Mouse (Mus musculus) 3T3-L1 (cell line): ENCODE measurements around the gene Gng5.
A peak's percentile ranks its signal among the peaks of the same experiment; 100 is the strongest.

Experiments used
- DNase-seq: peaks from one replicate; pipeline ENCODE4 v3.0.0-alpha.2; 2015; ENCODE audit warnings: low read depth, low spot score

Gng5 gene

GRCm38 (mm10) chr3:146499431-146500002 is at the start of gene Gng5, which contains the start of gene Spata1:
Gene Gng5, plus strand, starts transcription at chr3:146499807.
Gene Spata1, minus strand, starts transcription at chr3:146499753.
- peak; percentile 79 for DNase-seq

GRCm38 (mm10) chr3:146450371-146450841 is 49.2 kb upstream of the Gng5 start:
- DNase-seq: peak; percentile 85

- DNase-seq: peak; percentile 17
Observed at GRCm38 (mm10) chr3:146451375-146451774, 48.2 kb upstream of the Gng5 start.

DNA sequence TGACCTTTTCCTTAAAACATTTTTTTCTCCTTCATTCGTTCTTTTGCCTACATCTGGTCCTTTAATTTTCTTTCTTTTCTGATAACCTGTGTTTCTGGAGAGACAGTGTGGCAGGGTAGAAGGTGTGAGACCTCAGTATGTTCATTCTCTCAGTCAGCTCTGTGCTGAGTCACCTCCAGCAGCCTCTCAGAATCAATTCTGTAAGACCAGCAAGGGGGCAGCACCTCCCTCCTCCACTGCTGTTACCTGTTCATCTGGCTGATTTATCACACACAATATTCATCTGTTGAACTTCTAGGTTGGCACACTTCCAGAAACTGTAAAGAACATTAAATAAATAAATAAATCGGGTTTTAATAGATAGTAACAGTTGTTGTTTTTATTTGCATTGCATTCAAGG is 36.7 kb upstream of the Gng5 start:
- peak; percentile 35 for DNase-seq

DNA sequence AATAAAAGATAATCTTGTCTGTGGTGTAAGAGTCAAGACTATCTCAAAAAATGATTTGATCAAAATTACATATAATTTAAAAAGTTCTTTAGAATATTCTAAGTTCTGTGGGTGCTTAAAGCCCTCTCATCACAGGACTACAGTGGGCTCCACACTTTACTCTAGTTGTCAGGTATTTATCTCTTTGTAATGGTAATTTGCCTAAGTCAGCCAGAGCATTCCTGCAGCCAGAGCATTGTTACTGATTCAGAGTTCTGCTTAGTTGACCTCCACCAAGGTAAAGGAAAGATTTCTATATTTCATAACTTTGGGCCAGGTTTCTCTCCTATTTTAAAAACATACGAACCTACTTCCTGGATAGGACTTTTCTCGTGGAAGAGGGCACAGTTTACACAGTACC is 30.4 kb upstream of the Gng5 start:
- DNase-seq: no peak

GRCm38 (mm10) chr3:146472657-146473056 is 26.9 kb upstream of the Gng5 start:
- DNase-seq: no peak

- peak; percentile 76 for DNase-seq
Observed at GRCm38 (mm10) chr3:146473741-146474140, 25.9 kb upstream of the Gng5 start.

GRCm38 (mm10) chr3:146474428-146474827 is 25.2 kb upstream of the Gng5 start:
- peak; percentile 62 for DNase-seq

DNA sequence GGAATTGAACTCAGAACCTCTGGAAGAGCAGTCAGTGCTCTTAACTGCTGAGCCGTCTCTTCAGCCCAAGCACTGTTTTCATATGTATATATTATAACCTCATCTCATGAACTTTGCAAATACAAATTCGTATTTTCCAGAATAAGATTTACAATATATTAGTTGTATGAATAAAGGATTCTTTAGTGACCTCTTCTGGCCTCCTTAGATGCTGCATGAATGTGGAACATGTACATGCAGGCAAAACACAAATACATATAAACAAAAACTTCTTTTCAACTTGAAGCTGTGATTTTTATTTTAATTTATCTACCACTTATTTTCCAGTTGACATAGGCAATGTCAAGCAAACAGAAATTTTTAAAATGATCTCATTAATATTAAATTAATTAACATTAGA is 17.6 kb upstream of the Gng5 start:
- DNase-seq: peak; percentile 44

GRCm38 (mm10) chr3:146486464-146486863 is 13.1 kb upstream of the Gng5 start:
- DNase-seq: no peak

DNA sequence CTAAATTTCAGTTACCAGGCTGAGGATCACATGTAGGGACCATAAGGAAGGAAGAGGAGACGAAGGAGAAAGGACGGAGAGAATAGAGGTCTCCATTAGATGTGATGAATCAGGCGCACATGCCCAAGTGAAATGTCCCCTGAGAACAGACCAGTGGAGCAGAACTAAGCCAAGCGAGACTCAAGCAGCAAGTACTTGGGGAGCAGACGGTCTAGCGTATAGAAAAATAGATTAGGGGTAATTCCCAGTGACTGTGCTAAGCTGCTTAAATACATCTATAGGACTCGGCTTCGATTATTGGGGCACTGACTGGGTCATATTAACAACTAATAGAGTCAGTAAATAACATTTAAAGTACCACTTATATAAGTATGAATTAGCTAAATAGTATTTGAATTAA is 4.7 kb upstream of the Gng5 start:
- DNase-seq: no peak

DNA sequence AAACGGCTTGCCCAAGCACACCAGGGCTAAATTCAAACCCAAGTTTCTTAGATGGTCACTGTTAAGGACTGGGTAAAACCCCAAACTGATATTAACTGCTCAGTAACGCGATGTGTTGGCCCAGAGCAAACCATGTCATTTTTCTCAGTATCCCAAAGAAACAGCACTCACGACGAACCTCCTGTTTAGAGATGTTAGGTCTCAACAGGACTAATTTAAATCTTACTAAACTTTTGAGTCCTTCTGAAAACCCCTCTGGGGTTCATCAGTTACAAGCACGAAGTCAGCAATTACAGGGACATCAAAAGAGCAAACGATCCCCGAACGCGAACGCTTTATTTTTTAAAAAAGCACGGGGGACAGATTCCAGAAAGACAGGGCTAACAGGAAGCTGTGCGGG is 618 bp upstream of the Gng5 start:
- DNase-seq: peak; percentile 55

DNA sequence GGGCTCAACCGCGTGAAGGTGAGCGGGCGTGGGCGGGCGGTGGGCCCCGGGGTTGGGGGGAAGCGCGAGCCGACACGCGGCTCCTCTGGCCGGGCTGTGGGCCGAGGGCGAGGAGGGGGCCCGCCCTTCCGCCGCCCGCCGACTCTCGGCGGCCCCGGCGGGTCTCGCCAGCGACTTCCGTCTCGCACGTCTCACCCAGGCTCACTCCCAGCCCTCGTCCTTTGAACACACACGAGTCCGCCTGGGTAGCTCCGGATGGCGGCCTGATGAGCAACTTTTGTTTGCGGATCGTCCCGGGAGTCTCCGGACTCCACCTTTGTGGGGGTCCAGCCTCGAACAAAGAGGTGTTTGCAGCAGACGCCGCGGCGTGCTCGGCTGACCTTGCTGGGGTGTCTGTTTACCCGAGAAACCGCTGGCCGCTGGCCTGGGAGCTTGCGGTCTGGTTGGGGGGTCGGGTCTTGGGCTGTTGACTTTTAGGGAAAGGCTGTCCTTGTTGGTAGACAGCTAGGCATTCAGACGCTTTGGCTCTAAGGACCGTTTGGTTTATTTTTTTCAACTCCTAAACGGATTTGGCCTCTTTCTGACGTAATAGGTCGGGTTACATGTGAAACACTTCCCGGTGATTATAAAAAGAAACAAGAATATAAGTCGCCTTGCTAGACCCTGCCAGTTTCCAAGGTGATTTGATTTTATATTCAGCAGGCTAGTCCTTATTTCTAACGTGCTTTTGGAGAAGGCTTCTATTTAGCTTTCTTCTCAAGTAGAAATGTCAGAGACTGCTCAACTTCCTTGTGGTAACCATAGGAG is 599 bp downstream of the Gng5 start:
- peak; percentile 71 for DNase-seq

GRCm38 (mm10) chr3:146500810-146501201 is 1.2 kb downstream of the Gng5 start:
- peak; percentile 30 for DNase-seq

GRCm38 (mm10) chr3:146501601-146502123 is 2.1 kb downstream of the Gng5 start:
- peak; percentile 32 for DNase-seq

DNA sequence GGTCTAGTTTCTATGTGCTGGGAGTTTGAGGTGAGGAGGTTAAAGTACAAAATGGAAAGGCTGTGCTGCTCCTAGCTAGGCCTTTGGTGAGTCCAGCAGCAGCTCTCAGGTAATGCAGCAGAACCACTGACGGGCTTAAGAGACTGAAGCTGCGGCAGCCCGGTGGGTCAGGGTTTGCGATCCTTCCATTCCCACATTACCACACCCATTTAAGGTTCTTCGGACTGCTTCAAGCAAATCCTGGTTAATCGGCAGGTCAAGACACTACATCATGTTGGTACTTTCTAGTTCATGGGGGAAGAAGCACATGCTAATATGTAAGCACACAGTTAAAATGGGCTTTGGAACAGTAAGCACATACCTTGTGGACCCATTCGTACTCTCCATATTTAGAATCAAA is 7.1 kb downstream of the Gng5 start:
- DNase-seq: no peak

GRCm38 (mm10) chr3:146520226-146520797 is 20.7 kb downstream of the Gng5 start:
- peak; percentile 34 for DNase-seq

DNA sequence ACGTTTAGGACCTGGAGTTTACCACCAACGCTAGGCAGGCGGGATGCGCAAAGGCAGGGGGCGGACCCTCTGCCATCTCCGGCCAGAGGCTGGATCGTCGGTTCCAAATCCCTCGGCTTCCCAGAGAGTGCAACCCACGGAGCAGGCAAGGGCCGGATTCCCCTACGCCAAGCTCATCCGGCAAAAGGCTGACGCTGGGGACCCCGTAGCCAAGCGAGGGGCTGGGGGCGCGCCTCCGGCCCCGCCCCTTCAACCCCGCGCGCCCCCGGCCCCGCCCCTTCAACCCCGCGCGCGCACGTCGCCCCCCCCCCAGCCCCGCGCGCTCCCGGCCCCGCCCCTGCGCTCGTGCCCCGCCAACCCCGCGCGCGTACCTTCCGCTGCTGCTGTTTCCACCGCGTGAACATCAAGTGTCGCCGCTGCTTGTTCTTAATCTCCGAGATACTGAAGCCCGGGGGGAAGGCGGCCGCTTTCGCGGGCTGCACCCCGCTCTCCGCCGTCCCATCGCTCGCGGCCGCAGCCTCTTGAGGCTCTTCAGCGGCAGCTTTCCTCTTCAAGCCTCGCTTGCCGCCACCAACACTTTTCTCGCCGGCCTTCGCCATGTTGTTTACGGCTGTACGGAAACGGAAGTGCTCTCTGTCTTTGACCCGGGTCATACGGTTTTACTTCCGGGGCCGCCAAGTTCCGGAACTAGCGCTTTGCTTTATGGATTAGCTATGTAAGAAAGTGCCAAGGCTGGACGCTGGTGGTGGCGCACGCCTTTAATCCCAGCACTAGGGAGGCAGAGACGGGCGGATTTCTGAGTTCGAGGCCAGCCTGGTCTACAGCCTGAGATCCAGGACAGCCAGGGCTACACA is 21.4 kb downstream of the Gng5 start, which contains the start of gene Rpf1:
TSS of gene Rpf1 (minus strand) at position 632 of the 854 bp plus-strand sequence.
- peak; percentile 97 for DNase-seq

DNA sequence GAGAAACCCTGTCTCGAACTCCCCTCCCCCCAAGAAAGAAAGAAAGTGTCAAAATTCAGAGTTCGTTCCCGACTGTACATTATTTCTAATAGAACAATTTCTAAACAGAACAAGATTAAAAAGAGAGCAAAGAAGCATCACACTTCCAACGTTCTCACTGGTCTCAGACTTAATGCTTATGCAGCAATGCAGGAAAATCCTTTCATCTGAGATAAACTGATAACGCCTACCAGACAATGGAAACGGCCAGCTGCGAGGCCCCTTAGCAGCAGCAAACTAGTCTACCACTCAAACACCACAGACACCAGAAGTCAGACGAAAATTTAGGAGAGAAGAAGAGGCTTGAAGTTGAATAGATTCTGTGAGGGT is 22.0 kb downstream of the Gng5 start:
- no peak for DNase-seq

DNA sequence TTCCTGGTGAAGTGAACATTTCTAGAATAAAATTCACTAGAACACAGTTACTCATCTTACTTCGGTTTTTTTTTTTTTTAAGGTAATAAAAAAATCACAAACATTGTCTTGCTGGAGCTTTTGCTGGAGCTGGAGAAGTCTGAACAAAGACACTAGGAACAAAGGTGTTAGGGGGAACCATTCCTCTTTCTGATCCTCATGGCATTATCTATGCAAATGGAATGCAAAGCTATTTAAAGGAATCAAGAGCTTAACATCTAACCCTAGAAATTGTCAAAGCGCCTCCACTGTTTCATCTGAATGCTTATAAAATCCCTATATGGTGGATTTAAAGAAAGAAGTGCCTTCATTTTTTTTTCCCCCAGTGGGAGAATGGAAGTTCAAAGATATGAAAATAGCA is 28.7 kb downstream of the Gng5 start:
- no peak for DNase-seq

DNA sequence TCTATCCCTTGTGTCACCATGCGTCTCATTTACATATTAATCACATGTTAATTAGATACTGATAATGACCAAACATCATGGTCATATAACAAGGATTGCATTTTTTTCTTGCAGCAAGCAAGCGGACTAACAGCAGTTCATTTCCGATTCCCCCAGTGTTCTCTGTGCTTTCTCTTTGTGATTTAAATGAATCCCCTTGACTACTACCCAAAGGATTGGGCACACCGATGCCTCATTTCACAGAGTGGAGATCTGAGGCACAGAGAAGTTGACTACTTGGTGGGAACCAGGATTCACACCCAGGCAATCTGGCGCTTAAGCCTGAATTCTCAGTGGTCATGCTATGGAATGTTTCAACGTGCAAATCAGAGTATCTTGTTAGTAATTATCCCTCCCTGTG is 35.4 kb downstream of the Gng5 start:
- DNase-seq: no peak
